Mouse (Mus musculus): ENCODE results near the gene Uckl1.

Gene Uckl1

DNA sequence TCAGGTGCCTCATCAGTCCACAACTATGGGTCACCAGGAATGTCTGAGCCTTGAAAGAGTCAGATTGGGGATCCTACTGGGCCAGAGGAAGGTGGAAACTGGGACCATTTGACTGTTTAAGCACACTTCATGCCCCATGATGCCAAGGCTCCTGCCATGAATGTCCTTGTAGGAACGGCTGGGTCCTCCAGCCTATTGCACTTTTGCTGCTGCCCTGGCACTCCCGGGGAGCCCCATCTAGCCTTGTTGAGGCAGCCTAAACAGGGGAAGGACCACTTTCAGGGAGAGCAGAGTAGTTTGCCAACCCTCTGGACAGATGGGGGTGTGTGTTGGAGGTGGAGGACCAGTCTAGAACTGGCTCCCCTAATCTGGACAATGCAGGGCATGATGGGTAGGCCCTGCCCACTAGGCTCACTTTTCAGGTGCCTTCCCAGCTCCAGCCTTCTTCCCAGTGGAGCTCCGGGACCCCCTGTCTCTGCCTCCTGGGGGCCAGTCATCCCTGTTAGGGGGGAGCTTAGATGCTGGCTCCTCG lies at the start of gene Uckl1:
TSS of gene Uckl1 (minus strand) at position 482 of the 532 bp plus-strand sequence.
- DNase-seq: no peak

- DNase-seq: no peak
These were observed 47.9 kb upstream of the Uckl1 start for GRCm38 (mm10) chr2:181632624-181633023.

DNA sequence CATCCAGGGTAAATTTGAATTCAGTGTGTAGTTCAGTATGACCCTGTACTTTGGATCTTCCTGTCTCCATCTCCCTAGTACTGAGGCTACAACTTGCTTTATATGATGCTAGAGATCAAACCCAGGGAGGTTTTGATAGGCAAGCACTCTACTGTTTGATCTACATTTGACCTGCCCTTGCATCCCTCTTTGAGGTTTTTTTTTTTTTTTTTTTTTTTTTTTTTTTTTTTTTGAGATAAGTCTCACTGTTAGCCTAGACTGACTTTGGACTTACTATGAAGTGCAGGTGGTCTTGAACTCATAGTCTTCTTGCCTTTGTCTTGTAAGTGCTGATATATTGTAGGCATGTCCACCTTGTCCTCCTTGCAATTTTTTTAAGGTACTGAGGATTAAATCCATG lies 43.8 kb upstream of the Uckl1 start:
- no peak for DNase-seq

GRCm38 (mm10) chr2:181623401-181623800 lies 38.7 kb upstream of the Uckl1 start:
- DNase-seq: peak; percentile 20

GRCm38 (mm10) chr2:181618761-181619495 lies 34.2 kb upstream of the Uckl1 start:
- DNase-seq: no peak

DNA sequence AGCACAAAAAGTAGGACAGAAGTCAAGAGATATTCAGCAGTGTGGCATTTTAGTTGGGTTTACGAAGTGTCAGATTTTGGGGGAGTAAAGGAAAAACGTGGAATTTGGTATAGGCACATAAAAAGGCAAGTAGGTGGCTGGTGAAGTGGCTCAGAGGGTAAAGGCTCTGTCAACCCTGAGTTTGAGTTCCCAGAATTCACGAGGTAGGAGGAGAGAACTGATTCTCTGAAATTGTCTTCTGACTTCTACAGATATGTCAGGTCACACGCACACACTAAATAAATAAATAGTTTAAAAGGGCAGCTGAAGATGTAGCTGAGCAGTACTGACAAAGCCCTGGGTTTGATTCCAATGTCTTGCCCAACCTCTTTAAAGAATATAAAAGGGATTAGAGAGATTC lies 17.7 kb upstream of the Uckl1 start:
- no peak for DNase-seq

DNA sequence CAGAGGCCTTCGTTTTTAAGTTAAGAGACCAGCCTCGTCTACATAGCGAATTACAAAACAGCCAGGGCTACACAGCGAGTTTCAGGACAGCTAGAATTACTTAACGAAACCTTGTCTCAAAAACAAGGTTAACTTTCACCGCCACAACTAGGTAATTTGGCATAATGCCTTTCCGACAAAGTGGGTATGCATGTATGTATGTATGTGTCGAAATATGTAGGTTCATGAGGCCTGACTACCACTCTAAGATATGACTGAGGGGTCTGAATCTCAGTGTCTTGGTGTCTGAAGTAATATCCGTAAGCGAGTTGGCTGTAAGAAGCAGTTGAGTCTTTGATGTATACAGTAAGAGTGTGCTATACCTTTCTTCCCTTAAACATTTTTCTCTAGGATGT lies 17.1 kb upstream of the Uckl1 start:
- DNase-seq: no peak

DNA sequence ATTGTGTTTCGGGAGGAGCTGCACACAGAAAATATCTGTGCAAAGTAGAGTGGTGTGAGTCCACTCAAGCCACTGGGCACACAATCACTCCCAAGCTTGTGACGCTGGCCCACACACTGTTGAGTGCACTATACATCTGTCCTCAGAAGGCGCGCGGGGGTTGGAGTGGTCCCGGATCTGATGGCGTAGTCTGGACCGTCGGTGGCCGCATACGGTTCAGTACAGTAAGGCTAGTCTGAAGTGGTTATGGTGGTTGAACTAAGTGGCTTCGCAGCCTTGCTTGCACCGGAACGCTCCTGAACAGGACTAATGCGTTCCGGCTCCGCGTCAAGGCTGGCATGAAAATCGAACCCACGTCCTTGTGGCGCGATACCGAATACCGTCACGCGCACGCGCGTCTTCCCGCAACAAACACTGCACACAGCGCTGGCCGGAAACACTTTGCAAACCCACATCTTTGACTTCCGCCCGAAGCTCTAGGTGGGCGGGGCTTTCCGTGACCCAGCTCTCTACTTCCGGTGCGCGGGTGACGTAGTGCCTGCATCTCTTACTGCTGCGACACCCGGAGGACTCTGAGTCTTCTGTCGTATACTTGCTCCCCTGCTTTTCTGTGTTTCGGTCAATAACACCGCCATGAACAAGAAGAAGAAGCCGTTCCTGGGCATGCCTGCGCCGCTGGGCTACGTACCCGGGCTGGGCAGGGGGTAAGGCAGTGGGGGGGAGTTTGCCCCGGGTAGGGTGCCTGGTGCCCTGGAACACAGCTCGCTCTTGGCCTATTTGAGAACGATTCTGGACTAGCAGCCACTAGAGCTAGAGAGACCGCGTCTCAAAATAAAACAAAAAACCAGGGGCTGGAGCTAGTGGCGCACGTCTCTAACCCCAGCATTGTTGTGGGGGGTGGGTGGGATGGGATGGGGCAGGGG lies 16.4 kb upstream of the Uckl1 start:
- peak; percentile 99 for DNase-seq

DNA sequence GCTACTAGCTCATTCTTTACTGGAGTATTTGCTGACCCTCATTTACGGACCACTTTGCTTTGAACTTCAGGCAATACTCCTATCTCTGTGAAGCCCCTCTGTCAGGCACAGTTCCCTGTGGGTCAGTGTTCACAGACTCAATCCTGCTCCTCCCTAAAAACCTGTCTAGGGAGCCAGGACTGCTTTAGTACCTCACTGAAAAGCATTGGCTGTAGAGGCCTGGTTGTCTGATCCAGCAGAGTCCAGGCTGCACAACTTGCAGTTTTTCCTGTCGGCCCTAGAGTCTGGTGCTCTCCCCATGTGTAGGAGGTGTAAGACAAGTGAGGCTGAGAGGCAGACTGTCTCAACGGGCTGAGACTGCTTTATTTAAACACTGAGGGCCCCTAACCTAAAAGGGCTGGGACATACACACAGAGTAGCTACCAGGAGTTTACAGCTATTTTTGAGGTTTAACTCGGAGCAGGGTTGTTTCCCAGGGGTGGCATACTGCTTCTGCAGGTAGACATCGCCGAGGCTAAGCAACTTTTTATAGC lies 15.6 kb upstream of the Uckl1 start:
- no peak for DNase-seq

DNA sequence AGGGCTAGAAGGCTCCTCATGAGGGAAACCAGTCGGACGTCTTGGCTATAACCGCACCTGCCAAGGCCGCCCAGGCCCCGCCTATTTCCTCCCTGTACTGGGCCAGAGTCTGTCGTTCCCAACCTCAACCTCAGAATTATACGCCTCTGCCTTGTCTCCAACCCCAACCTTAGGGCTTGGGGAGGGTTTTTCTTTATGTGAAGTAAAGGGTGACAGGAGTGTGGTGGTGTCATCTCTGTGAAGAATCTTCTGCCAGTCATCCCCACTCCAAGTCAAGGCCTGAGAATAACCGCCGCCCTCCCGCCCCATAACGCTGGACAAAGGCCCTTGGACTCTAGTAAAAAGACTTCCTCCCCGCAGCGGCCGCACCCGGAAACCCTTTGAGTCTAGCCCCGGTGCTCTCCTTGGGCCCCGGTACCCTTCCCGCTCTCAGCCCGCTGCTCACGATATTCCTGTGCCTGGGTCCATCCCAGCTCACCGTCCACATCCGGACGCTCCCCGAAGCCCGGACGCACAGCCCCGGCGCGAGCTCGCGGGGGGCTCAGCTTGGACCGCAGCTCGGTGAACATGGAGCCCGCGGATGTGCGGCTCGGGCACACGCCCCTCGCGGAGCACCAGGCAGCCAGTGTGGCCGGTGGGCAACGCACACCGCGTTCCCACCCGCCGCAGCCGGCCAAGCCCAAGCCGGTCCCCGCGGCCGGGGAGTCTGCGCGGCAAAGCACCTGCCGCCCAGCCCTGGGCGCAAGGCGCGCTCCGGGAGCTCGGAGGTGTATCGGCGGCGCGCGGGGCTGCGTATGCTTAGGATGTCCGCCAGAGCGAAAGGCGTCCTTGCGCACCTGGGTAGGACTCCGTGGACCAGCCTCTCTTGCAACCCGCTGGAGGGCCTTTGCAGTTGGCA lies 14.0 kb upstream of the Uckl1 start, which contains the start of gene Samd10:
TSS of gene Samd10 (minus strand) at position 759 of the 898 bp plus-strand sequence.
- peak; percentile 83 for DNase-seq

GRCm38 (mm10) chr2:181597378-181598061 lies 12.8 kb upstream of the Uckl1 start:
- peak; percentile 22 for DNase-seq

GRCm38 (mm10) chr2:181596221-181596960 lies 11.7 kb upstream of the Uckl1 start:
- no peak for DNase-seq

DNA sequence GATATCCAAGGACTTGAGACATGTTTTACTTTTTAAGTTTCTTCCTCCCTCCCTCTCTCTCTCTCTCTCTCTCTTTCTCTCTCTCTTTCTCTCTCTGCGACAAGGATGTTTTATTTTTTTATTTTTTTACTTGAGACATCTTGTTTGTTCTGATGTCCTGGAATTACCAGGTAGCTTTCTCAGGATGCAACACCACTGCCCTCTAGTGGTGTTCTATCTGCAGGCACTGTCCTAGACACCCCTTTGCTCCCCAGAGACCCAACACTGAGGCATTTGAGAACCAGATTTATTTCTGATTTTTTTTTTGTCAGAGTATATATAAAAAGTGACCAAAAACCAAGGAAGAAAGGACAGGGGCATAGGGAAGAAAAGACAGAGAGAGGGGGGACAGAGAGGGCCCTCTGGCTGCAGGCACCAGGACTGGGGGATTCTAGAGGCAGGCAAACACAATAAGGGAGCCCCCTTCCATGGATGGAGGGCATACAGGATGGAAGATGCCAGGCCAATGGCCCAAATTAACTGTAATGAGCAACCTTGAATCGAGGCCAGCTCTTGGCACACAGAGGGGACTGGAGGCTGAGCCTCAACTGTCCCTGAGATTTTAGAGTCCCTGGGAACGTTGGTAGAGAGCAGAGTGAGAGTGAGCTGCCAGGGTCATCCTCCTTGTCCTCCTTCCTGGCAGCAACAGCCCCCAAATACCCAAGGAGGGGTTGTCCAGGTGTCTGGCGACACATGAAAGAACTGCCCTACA lies 10.4 kb upstream of the Uckl1 start:
- DNase-seq: peak; percentile 65

GRCm38 (mm10) chr2:181593937-181594336 lies 9.2 kb upstream of the Uckl1 start:
- no peak for DNase-seq

DNA sequence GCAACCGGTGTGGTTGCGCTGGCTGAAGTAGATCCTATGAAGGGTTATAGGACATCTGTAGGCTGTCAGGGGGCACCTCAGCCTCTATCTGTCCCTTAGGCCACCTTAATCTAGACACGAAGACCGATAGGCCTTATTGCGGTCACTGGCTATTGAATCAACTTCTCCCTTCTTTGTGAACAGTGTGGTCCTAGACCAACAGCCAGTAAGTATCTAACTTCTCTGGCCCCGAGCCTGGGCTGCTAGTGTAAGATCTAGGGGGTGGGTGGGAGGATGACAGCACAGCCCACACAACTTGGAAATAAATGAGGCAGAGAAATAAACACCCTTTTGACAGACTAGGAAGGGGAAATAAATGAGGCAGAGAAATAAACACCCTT lies 8.3 kb upstream of the Uckl1 start:
- no peak for DNase-seq

GRCm38 (mm10) chr2:181592231-181593041 lies 7.7 kb upstream of the Uckl1 start, which contains the start of gene Zfp512b:
TSS of gene Zfp512b (minus strand) at chr2:181592803.
- DNase-seq: peak; percentile 89

DNA sequence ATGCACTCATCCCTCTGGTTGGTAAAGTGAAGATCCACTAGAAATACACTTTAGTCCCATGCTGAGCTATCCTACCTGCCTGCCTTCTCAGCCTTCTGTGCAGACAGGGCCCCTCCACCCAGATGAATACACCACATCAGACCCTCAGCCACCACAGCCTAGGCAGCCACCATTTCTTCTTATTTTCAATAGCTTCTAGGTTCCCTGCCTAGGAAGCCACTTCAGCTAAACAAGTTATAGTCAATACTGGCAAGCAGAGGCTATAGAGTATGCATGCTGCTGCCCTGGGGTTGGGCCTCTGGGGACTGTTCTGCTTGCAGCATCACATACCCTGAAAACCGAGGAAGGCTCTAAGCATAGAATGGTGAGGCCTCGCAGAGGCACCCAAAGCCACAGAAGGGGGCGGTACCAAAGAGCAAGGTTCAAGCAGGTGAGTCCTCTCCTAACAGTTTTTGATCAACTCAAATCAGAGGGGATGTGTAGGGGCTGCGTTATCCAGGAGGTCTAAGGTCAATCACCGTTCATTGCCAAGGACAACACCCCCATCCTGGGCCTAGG lies 6.9 kb upstream of the Uckl1 start, which contains the start of gene Prpf6:
TSS of gene Prpf6 (plus strand) at position 341 of the 558 bp plus-strand sequence.
- peak; percentile 32 for DNase-seq

DNA sequence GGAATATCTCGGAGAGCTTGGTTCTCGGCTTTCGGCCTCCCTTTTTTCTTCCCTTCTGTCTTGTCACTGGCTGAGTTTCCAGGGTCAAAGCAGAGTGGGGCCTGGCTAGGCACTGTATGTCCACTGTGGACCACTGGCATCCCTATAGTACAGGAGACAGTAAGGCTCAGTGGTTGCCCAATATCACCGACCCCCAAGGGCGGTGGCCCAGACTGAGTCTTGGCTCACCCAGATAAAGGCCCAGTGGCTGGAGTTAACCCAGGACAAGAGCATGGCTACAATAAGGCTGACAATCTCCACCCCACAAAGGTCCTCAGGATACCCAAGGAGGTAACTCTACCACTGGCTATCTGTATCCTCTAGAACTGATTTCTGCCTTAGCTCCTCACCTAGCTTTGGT lies 5.8 kb upstream of the Uckl1 start:
- no peak for DNase-seq

GRCm38 (mm10) chr2:181589732-181590105 lies 5.0 kb upstream of the Uckl1 start:
- no peak for DNase-seq

All from embryo, embryonic 11 days (tissue).